8 mouse cellular contexts compared by ENCODE assay signal in the genomic region with DNA sequence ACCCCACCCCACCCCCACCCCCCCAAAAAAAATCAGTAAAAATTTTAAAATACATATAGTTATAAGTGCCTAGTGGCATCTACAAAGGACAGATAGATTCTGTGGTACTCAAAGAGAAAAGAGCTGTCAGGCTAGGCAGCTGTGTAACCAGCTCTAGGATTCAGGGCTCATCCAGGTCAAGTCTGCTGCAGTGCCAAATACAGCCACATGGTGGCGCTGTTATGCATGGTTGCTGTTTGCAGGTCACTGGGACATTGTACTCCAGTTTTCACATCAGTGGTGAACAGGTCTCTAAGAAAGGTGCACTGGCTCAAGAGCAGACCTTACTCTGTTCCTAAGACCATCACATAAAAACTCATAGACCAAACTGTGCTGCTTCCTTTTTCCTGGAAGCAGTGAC. TPM values are rescaled to one million over a fixed set of nuclear protein-coding genes. Genes with fewer than 3 reads are reported as not detected.
DNase-seq lines count a peak whose midpoint lies in the region; ATAC-seq and TF ChIP-seq lines count a peak whose summit lies in the region.

No protein-coding gene starts in this region.

- H3K27me3 ChIP-seq in E14TG2a.4 (ENCODE audit: insufficient read depth, low read length), result no peaks in the 10 kb centered on the region
- no peaks in the 10 kb centered on the region for H3K27me3 ChIP-seq in forebrain, embryonic 11.5 days (ENCODE audit: control insufficient read depth, insufficient read depth, low read length)
- no peaks in the 10 kb centered on the region for H3K27me3 ChIP-seq in thymus, adult 2 months (ENCODE audit: control insufficient read depth, insufficient read depth, low read length)

- no peak for TF ChIP-seq POLR2A in lung, adult 2 months (IDR thresholded peaks at IDR 0.05; ENCODE audit: borderline replicate concordance, extremely low read depth, low read depth, low read length)
- TF ChIP-seq POLR2A in thymus, adult 2 months (IDR thresholded peaks at IDR 0.05; ENCODE audit: control insufficient read depth, extremely low read depth, insufficient read depth, low read length, poor library complexity), result no peak

- peak; percentile 94 for TF ChIP-seq CTCF in E14TG2a.4 (conservative IDR thresholded peaks at IDR 0.05; ENCODE audit: low read length)
- peak; percentile 99 for TF ChIP-seq CTCF in lung, adult 2 months (IDR thresholded peaks at IDR 0.05; ENCODE audit: insufficient read depth, low read length)
- peak; percentile 39; the same call in 1 of the 2 replicates for TF ChIP-seq CTCF in thymus, adult 2 months (IDR thresholded peaks at IDR 0.05; ENCODE audit: borderline replicate concordance, control insufficient read depth, extremely low read depth, insufficient read depth, low read length, poor library complexity)

- H3K9me3 ChIP-seq in E14TG2a.4 (ENCODE audit: low read length), result no peaks in the 10 kb centered on the region
- H3K9me3 ChIP-seq in forebrain, embryonic 11.5 days (ENCODE audit: control insufficient read depth, low read length), result no peaks in the 10 kb centered on the region

- no peak overlapping the region for H3K27ac ChIP-seq in forebrain, embryonic 11.5 days (ENCODE audit: low read depth, low read length)
- no peak overlapping the region for H3K27ac ChIP-seq in thymus, adult 2 months (ENCODE audit: control insufficient read depth, insufficient read depth, low read length)

- H3K36me3 ChIP-seq in E14TG2a.4 (ENCODE audit: insufficient read depth, low read length), result peaks cover 58% of the 10 kb centered on the region
- peaks cover 3% of the 10 kb centered on the region; the same call in 1 of the 2 replicates for H3K36me3 ChIP-seq in forebrain, embryonic 11.5 days (ENCODE audit: control insufficient read depth, insufficient read depth, low read length)
- H3K36me3 ChIP-seq in thymus, adult 2 months (ENCODE audit: control insufficient read depth, insufficient read depth, low read length), result peaks cover 13% of the 10 kb centered on the region; the same call in 1 of the 2 replicates

- peaks cover 84% of the 10 kb centered on the region for H3K4me1 ChIP-seq in E14TG2a.4 (replicated peaks; ENCODE audit: low read depth, low read length)
- H3K4me1 ChIP-seq in forebrain, embryonic 11.5 days (replicated peaks; ENCODE audit: control insufficient read depth, insufficient read depth, low read length), result no peaks in the 10 kb centered on the region
- H3K4me1 ChIP-seq in lung, adult 2 months (ENCODE audit: control insufficient read depth, insufficient read depth, low read length), result peaks cover 3% of the 10 kb centered on the region; the same call in 1 of the 2 replicates
- H3K4me1 ChIP-seq in thymus, adult 2 months (replicated peaks; ENCODE audit: control insufficient read depth, insufficient read depth, low read length), result no peaks in the 10 kb centered on the region

- peak; percentile 82 for DNase-seq in c-Kit-positive CD71-negative TER-119-negative erythroid progenitor cells, embryonic 14.5 days (ENCODE audit: low read depth)
- peak; percentile 94 for DNase-seq in forebrain, embryonic 11.5 days (ENCODE audit: low spot score)
- peak; percentile 96 for DNase-seq in heart, postnatal 4 days
- DNase-seq in layer of hippocampus, adult 18-20 months (ENCODE audit: low spot score in 2 of 2), result peak; percentile 78 to 96
- peak; percentile 94 for DNase-seq in lung, adult 2 months
- peak; percentile 90 for DNase-seq in thymus, adult 2 months

- no peak overlapping the region for H3K4me3 ChIP-seq in E14TG2a.4 (replicated peaks; ENCODE audit: low read length)
- H3K4me3 ChIP-seq in forebrain, embryonic 11.5 days (ENCODE audit: low read depth, low read length), result no peak overlapping the region
- H3K4me3 ChIP-seq in lung, adult 2 months (replicated peaks; ENCODE audit: extremely low read depth, low read depth, low read length), result no peak overlapping the region
- no peak overlapping the region for H3K4me3 ChIP-seq in thymus, adult 2 months (ENCODE audit: control insufficient read depth, insufficient read depth, low read length)

- WGBS in forebrain, embryonic 11.5 days, result 0% methylated on average over 1 of the region's 1 CpGs
- WGBS in lung, adult 2 months, result 0% methylated on average over 1 of the region's 1 CpGs
- WGBS in thymus, adult 2 months, result 0% methylated on average over 1 of the region's 1 CpGs

- no peak overlapping the region for H3K4me2 ChIP-seq in forebrain, embryonic 11.5 days (ENCODE audit: low read depth, low read length, severe bottlenecking)

- no peak overlapping the region for H3K9ac ChIP-seq in forebrain, embryonic 11.5 days (ENCODE audit: low read length)

- peak; percentile 65 for ATAC-seq in forebrain, embryonic 11.5 days (replicated peaks; ENCODE audit: low FRiP score)
- peak; percentile 75 for ATAC-seq in neutrophil, adult 5-6 weeks (ENCODE audit: extremely low read depth, insufficient number of reproducible peaks, low FRiP score, poor library complexity, severe bottlenecking)

RNA-seq across cellular contexts. Expression of a gene that starts 24.6 kb away (rescaled TPM):
- 0.96 and 1.4 TPM in 2 replicates for polyA plus RNA-seq in forebrain, embryonic 11.5 days (2014; fragmentation: Nextera tagmentation; extraction: Ambion mirVana)
- 1 to 10 TPM; 1.5 to 1.6 TPM for total RNA-seq in heart, postnatal 4 days (2021)
- 1 to 10 TPM in 1 of 2 experiments, under 1 TPM in 1; 0.91 to 1.7 TPM for total RNA-seq in layer of hippocampus, adult 18-20 months (2021)
- polyA plus RNA-seq in lung, adult 2 months (2012; rRNA removed), result 0.41 and 0.54 TPM in 2 replicates
- 5.9 and 9.8 TPM in 2 replicates for total RNA-seq in neutrophil, adult 5-6 weeks (2017)
- polyA plus RNA-seq in thymus, adult 2 months (2012; rRNA removed), result 5.4 and 7.0 TPM in 2 replicates

RNA-seq across cellular contexts. Expression of a gene that starts 49.0 kb away (rescaled TPM):
- polyA plus RNA-seq in forebrain, embryonic 11.5 days (2014; fragmentation: Nextera tagmentation; extraction: Ambion mirVana), result 87.8 and 96.1 TPM in 2 replicates
- 10 to 100 TPM; 25.9 to 28.6 TPM for total RNA-seq in heart, postnatal 4 days (2021)
- total RNA-seq in layer of hippocampus, adult 18-20 months (2021), result 10 to 100 TPM; 30.5 to 33.7 TPM
- 82.2 and 94.2 TPM in 2 replicates for polyA plus RNA-seq in lung, adult 2 months (2012; rRNA removed)
- 56.7 and 60.5 TPM in 2 replicates for total RNA-seq in neutrophil, adult 5-6 weeks (2017)
- polyA plus RNA-seq in thymus, adult 2 months (2012; rRNA removed), result 86.4 and 87.4 TPM in 2 replicates

Comparison
In these comparisons a context has a peak if more than half of its experiments do, and no peak if none do; other contexts are left out.
1. CTCF ChIP-seq: peak in every context shown above with its lines; median percentile 99 in lung, adult 2 months; 94 in E14TG2a.4; 39 in thymus, adult 2 months.